Mouse (Mus musculus): Measurements from ENCODE around the gene Ppm1j.

- TF ChIP-seq TAL1 (IDR thresholded peaks at IDR 0.05; ENCODE audit: low read length): no peak
- TF ChIP-seq GATA1 (IDR thresholded peaks at IDR 0.05; ENCODE audit: low read length): no peak
These were observed 9.4 kb upstream of the Ppm1j start for GRCm38 (mm10) chr3:104771460-104771859.
